Mouse (Mus musculus) MEL (cell line): Measurements from ENCODE around the gene Slc6a9. TPM values are rescaled to one million over a fixed set of nuclear protein-coding genes. Genes with fewer than 3 reads are reported as not detected.

Source experiments
- DNase-seq: peaks from one replicate; pipeline ENCODE4 v3.0.0; 2011; ENCODE audit warnings: low read depth, low spot score
- H3K27ac ChIP-seq: 2 replicates; pipeline ENCODE4 v1.5.1; 2012; ENCODE audit warnings: low read depth, mild to moderate bottlenecking, control low read depth, low read length, moderate library complexity; ENCODE audit not compliant: control insufficient read depth
- H3K27me3 ChIP-seq, 2 experiments: fragments of 150-350 bp in 1 of 2; sonication (generic) in 1 of 2; 2 replicates each; pipeline ENCODE4 v1.6.1; 2012; ENCODE audit warnings: low read length in 2 of 2, mild to moderate bottlenecking in 2 of 2, improper control_type of control experiment in 1 of 2, moderate library complexity in 1 of 2; ENCODE audit not compliant: insufficient read depth in 2 of 2, control insufficient read depth in 1 of 2
- H3K36me3 ChIP-seq, 2 experiments: 2 replicates each; pipeline ENCODE4 v1.6.1; 2012 to 2014; ENCODE audit warnings: low read length in 2 of 2, improper control_type of control experiment in 1 of 2, inconsistent platforms in 1 of 2, mild to moderate bottlenecking in 1 of 2; ENCODE audit not compliant: insufficient read depth in 2 of 2, control insufficient read depth in 1 of 2
- H3K4me1 ChIP-seq, 2 experiments: fragments of 150-350 bp in 1 of 2; sonication (generic) in 1 of 2; 2 replicates each; pipeline ENCODE4 v1.6.1; 2012; ENCODE audit warnings: low read length in 2 of 2, improper control_type of control experiment in 1 of 2, mild to moderate bottlenecking in 1 of 2; ENCODE audit not compliant: insufficient read depth in 2 of 2, control insufficient read depth in 1 of 2
- H3K4me3 ChIP-seq, 2 experiments: fragments of 150-350 bp in 1 of 2; sonication (generic) in 1 of 2; 2 replicates each; pipeline ENCODE4 v1.5.1; 2012; ENCODE audit warnings: low read depth in 2 of 2, low read length in 2 of 2, mild to moderate bottlenecking in 2 of 2, moderate library complexity in 2 of 2, control low read depth in 1 of 2, improper control_type of control experiment in 1 of 2; ENCODE audit not compliant: control insufficient read depth in 1 of 2, insufficient read depth in 1 of 2
- H3K79me2 ChIP-seq: 2 replicates; pipeline ENCODE4 v1.6.1; 2012; ENCODE audit warnings: mild to moderate bottlenecking, low read length, moderate library complexity; ENCODE audit not compliant: control insufficient read depth, poor library complexity, insufficient read depth
- H3K9ac ChIP-seq: 2 replicates; pipeline ENCODE4 v1.6.1; 2012; ENCODE audit warnings: low read depth, mild to moderate bottlenecking, control low read depth, low read length, moderate library complexity; ENCODE audit not compliant: control insufficient read depth, poor library complexity, severe bottlenecking
- H3K9me3 ChIP-seq: fragments of 150-350 bp; sonication (generic); replicated peaks from 2 replicates; pipeline ENCODE4 v1.6.1; 2012; ENCODE audit warnings: mild to moderate bottlenecking, low read length, improper control_type of control experiment, moderate library complexity; ENCODE audit not compliant: insufficient read depth
- CHD1 ChIP-seq: IDR thresholded peaks from 2 replicates; pipeline ENCODE4 v1.6.1; 2012; ENCODE audit warnings: low read depth, mild to moderate bottlenecking, inconsistent platforms, low read length, improper control_type of control experiment
- ELF1 ChIP-seq: IDR thresholded peaks from 2 replicates; pipeline ENCODE4 v1.6.1; 2014; ENCODE audit warnings: low read depth, mild to moderate bottlenecking, inconsistent platforms, low read length, improper control_type of control experiment, moderate library complexity
- ETS1 ChIP-seq: IDR thresholded peaks from 2 replicates; pipeline ENCODE4 v1.6.1; 2012; ENCODE audit warnings: low read depth, mild to moderate bottlenecking, inconsistent platforms, low read length, improper control_type of control experiment, moderate library complexity
- GABPA ChIP-seq: IDR thresholded peaks from 2 replicates; pipeline ENCODE4 v1.6.1; 2012; ENCODE audit warnings: low read depth, mild to moderate bottlenecking, inconsistent platforms, low read length, improper control_type of control experiment, moderate library complexity
- GATA1 ChIP-seq: IDR thresholded peaks from 2 replicates; pipeline ENCODE4 v1.6.1; 2011; ENCODE audit warnings: low read depth, low read length, improper control_type of control experiment
- JUND ChIP-seq: IDR thresholded peaks from 2 replicates; pipeline ENCODE4 v1.6.1; 2011; ENCODE audit warnings: low read depth, mild to moderate bottlenecking, improper control_type of control experiment, low read length
- MAFK ChIP-seq: IDR thresholded peaks from 2 replicates; pipeline ENCODE4 v1.6.1; 2011; ENCODE audit warnings: low read depth, mild to moderate bottlenecking, low read length, improper control_type of control experiment, borderline replicate concordance
- MAZ ChIP-seq: IDR thresholded peaks from 2 replicates; pipeline ENCODE4 v1.6.1; 2012; ENCODE audit warnings: low read depth, mild to moderate bottlenecking, inconsistent platforms, low read length, improper control_type of control experiment
- MEF2A ChIP-seq: IDR thresholded peaks from 2 replicates; pipeline ENCODE4 v1.6.1; 2014; ENCODE audit warnings: low read depth, mild to moderate bottlenecking, inconsistent platforms, low read length, improper control_type of control experiment; ENCODE audit not compliant: poor library complexity, insufficient replicate concordance, severe bottlenecking; ENCODE audit errors: extremely low read depth
- MXI1 ChIP-seq: IDR thresholded peaks from 2 replicates; pipeline ENCODE4 v1.6.1; 2011; ENCODE audit warnings: mild to moderate bottlenecking, low read depth, low read length, improper control_type of control experiment
- MYB ChIP-seq: IDR thresholded peaks from 2 replicates; pipeline ENCODE4 v1.6.1; 2011; ENCODE audit warnings: mild to moderate bottlenecking, low read depth, low read length, improper control_type of control experiment
- MYC ChIP-seq: IDR thresholded peaks from 2 replicates; pipeline ENCODE4 v1.6.1; 2011; ENCODE audit warnings: low read depth, mild to moderate bottlenecking, low read length, improper control_type of control experiment, moderate library complexity
- NRF1 ChIP-seq: IDR thresholded peaks from 2 replicates; pipeline ENCODE4 v1.6.1; 2014; ENCODE audit warnings: low read depth, mild to moderate bottlenecking, inconsistent platforms, low read length, improper control_type of control experiment, moderate library complexity; ENCODE audit not compliant: poor library complexity, insufficient read depth, severe bottlenecking
- POLR2AphosphoS2 ChIP-seq: IDR thresholded peaks from 2 replicates; pipeline ENCODE4 v1.6.1; 2011; ENCODE audit warnings: low read length, improper control_type of control experiment
- POLR2AphosphoS5 ChIP-seq: IDR thresholded peaks from 2 replicates; pipeline ENCODE4 v1.6.1; 2012; ENCODE audit warnings: low read depth, borderline replicate concordance, mild to moderate bottlenecking, inconsistent platforms, low read length, moderate library complexity, mixed read lengths
- RAD21 ChIP-seq: IDR thresholded peaks from 2 replicates; pipeline ENCODE4 v1.6.1; 2011; ENCODE audit warnings: mild to moderate bottlenecking, low read depth, low read length, improper control_type of control experiment
- SIN3A ChIP-seq: IDR thresholded peaks from 2 replicates; pipeline ENCODE4 v1.6.1; 2012; ENCODE audit warnings: low read length, improper control_type of control experiment, inconsistent platforms
- SMC3 ChIP-seq: IDR thresholded peaks from 2 replicates; pipeline ENCODE4 v1.6.1; 2011; ENCODE audit warnings: low read depth, low read length, improper control_type of control experiment
- TCF12 ChIP-seq: IDR thresholded peaks from 2 replicates; pipeline ENCODE4 v1.6.1; 2014; ENCODE audit warnings: low read depth, mild to moderate bottlenecking, inconsistent platforms, low read length, improper control_type of control experiment, moderate library complexity
- UBTF ChIP-seq: IDR thresholded peaks from 2 replicates; pipeline ENCODE4 v1.6.1; 2012; ENCODE audit warnings: low read depth, mild to moderate bottlenecking, inconsistent platforms, low read length, improper control_type of control experiment, moderate library complexity, borderline replicate concordance; ENCODE audit not compliant: insufficient read depth
- USF1 ChIP-seq: IDR thresholded peaks from 2 replicates; pipeline ENCODE4 v1.6.1; 2014; ENCODE audit warnings: low read depth, mild to moderate bottlenecking, inconsistent platforms, low read length, improper control_type of control experiment, moderate library complexity
- USF2 ChIP-seq, 2 experiments: IDR thresholded peaks; 2 replicates each; pipeline ENCODE4 v1.6.1; 2011 to 2012; ENCODE audit warnings: improper control_type of control experiment in 2 of 2, low read length in 2 of 2, borderline replicate concordance in 1 of 2, inconsistent platforms in 1 of 2, low read depth in 1 of 2, mild to moderate bottlenecking in 1 of 2; ENCODE audit not compliant: insufficient read depth in 1 of 2
- ZKSCAN1 ChIP-seq: IDR thresholded peaks from 2 replicates; pipeline ENCODE4 v1.6.1; 2012; ENCODE audit warnings: low read depth, mild to moderate bottlenecking, inconsistent platforms, low read length, improper control_type of control experiment, moderate library complexity
- ZNF384 ChIP-seq: IDR thresholded peaks from 2 replicates; pipeline ENCODE4 v1.6.1; 2012; ENCODE audit warnings: low read depth, mild to moderate bottlenecking, inconsistent platforms, low read length, improper control_type of control experiment
- polyA plus RNA-seq, 2 experiments: library from polyadenylated mRNA; stranded (reverse) in 1 of 2; unstranded in 1 of 2; fragments of >175 nt in 1 of 2; fragments of >200 nt in 1 of 2; gene quantifications; 2 replicates each; pipeline versions ENCODE4 v1.2.1 to v1.2.4; 2012; ENCODE audit warnings: low replicate concordance in 2 of 2, low read depth in 1 of 2; ENCODE audit not compliant: insufficient read length in 2 of 2, insufficient read depth in 1 of 2, missing spikeins in 1 of 2
- total RNA-seq: library from RNA; depleted of rRNA; stranded (reverse); fragments of 300-350 nt; gene quantifications from 2 replicates; pipeline ENCODE4 v1.2.3, GENCODE M21; 2012

Gene Slc6a9
- total and polyA plus RNA-seq, 3 experiments, result 3.2 to 21.2 TPM; not detected in 1

GRCm38 (mm10) chr4:117871787-117872186 is 37.5 kb downstream of the Slc6a9 start:
- H3K4me3 ChIP-seq, result no peak overlapping the region
- no peak overlapping the region for H3K9ac ChIP-seq
- no peak overlapping the region for H3K27ac ChIP-seq
- TF ChIP-seq USF2 (IDR thresholded peaks at IDR 0.05; ENCODE audit: borderline replicate concordance in 1 of 2, insufficient read depth in 1 of 2, low read depth in 1 of 2, low read length in 2 of 2), result no peak
- TF ChIP-seq SMC3, result no peak
- TF ChIP-seq ZKSCAN1, result no peak
- no peak for TF ChIP-seq ZNF384
- no peak for TF ChIP-seq USF1
- no peak for TF ChIP-seq POLR2AphosphoS5
- no peak for TF ChIP-seq CHD1
- TF ChIP-seq RAD21, result no peak
- TF ChIP-seq MYC, result no peak
- no peak for TF ChIP-seq ELF1
- TF ChIP-seq MXI1, result no peak
- TF ChIP-seq, all 39 proteins: peak for 0
- no peaks in the 10 kb centered on the region for H3K4me1 ChIP-seq
- DNase-seq, result no peak
- H3K79me2 ChIP-seq, result no peaks in the 10 kb centered on the region
- no peaks in the 10 kb centered on the region for H3K27me3 ChIP-seq
- no peaks in the 10 kb centered on the region; a peak in 1 of 4 replicates for H3K36me3 ChIP-seq
- no peaks in the 10 kb centered on the region for H3K9me3 ChIP-seq

- H3K27me3 ChIP-seq, result no peaks in the 10 kb centered on the region
- no peak within 1 kb of the TSS for H3K27ac ChIP-seq
- H3K9me3 ChIP-seq, result no peaks in the 10 kb centered on the region
- H3K79me2 ChIP-seq, result no peaks in the 10 kb centered on the region
- no peak within 1 kb of the TSS for H3K9ac ChIP-seq
- no peaks in the 10 kb centered on the region for H3K4me1 ChIP-seq
- H3K36me3 ChIP-seq, result no peaks in the 10 kb centered on the region; a peak in 1 of 4 replicates
- TF ChIP-seq MEF2A (no peak), MAZ (no peak), ELF1 (no peak), SMC3 (no peak), GABPA (no peak), ZNF384 (no peak), MXI1 (no peak)
- no peak within 1 kb of the TSS for H3K4me3 ChIP-seq
- no peak for DNase-seq
These were observed 38.2 kb downstream of the Slc6a9 start, which contains the start of gene Ccdc24 for GRCm38 (mm10) chr4:117872471-117872886. Gene Ccdc24, minus strand, starts transcription at chr4:117872557.

DNA sequence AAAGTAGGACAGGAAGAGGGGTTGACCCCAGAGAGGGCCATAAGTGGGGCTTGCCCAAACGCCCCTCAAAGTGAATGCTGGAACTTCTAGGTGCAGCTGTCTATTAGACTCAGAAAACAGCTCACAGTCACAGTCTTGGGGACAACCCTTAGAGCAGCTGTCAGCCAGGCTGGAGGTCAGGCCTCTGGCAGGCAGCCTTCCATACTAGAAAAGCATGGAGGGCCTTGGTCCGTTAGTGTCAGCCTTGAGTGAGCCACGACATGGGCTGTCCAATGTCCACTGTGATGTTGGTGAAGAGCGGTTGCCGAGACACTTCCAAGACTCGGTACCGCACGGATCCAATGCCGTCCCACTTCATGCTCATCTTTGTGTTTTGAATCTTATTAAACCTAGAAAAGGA is 39.3 kb downstream of the Slc6a9 start:
- Histone ChIP-seq H3K27ac (no peak overlapping the region), H3K36me3 (no peaks in the 10 kb centered on the region; a peak in 1 of 4 replicates), H3K9ac (no peak overlapping the region), H3K9me3 (no peaks in the 10 kb centered on the region), H3K79me2 (no peaks in the 10 kb centered on the region), H3K27me3 (no peaks in the 10 kb centered on the region), H3K4me1 (no peaks in the 10 kb centered on the region), H3K4me3 (no peak overlapping the region)
- no peak for DNase-seq
- TF ChIP-seq POLR2AphosphoS2 (no peak), USF1 (no peak), ZKSCAN1 (no peak), JUND (no peak), USF2 (IDR thresholded peaks at IDR 0.05; ENCODE audit: borderline replicate concordance in 1 of 2, insufficient read depth in 1 of 2, low read depth in 1 of 2, low read length in 2 of 2) (no peak), RAD21 (no peak), TCF12 (no peak), ETS1 (no peak), MAFK (no peak), NRF1 (no peak), SIN3A (no peak), MXI1 (no peak), UBTF (no peak), GATA1 (no peak), MYC (no peak), MYB (no peak)
